Mouse (Mus musculus) ES-E14 (cell line): ENCODE data around the gene Nt5c2. TPM values are rescaled to one million over a fixed set of nuclear protein-coding genes. Genes with fewer than 3 reads are reported as not detected.

Experiments
- DNase-seq: peaks from one replicate; pipeline ENCODE4 v3.0.0-alpha.2; 2013; ENCODE audit warnings: low read depth, low spot score
- H3K27ac ChIP-seq: 2 replicates; pipeline ENCODE4 v1.5.1; 2012; ENCODE audit warnings: low read depth, mild to moderate bottlenecking, low read length, moderate library complexity, mixed read lengths; ENCODE audit not compliant: poor library complexity, insufficient read depth, severe bottlenecking
- H3K36me3 ChIP-seq: 2 replicates; pipeline ENCODE4 v1.6.1; 2012; ENCODE audit warnings: mild to moderate bottlenecking, low read length, moderate library complexity, mixed read lengths; ENCODE audit not compliant: control insufficient read depth, poor library complexity, insufficient read depth, severe bottlenecking
- H3K4me1 ChIP-seq, 2 experiments: fragments of 150-350 bp in 1 of 2; sonication (generic) in 1 of 2; 2 replicates each; pipeline ENCODE4 v1.6.1; 2012; ENCODE audit warnings: low read length in 2 of 2, mild to moderate bottlenecking in 1 of 2, mixed read lengths in 1 of 2; ENCODE audit not compliant: control insufficient read depth in 2 of 2, insufficient read depth in 2 of 2, poor library complexity in 1 of 2
- H3K4me3 ChIP-seq, 2 experiments: fragments of 150-350 bp in 1 of 2; sonication (generic) in 1 of 2; 2 replicates each; pipeline ENCODE4 v1.5.1; 2012; ENCODE audit warnings: low read length in 2 of 2, low read depth in 1 of 2, mild to moderate bottlenecking in 1 of 2, mixed read lengths in 1 of 2; ENCODE audit not compliant: insufficient read depth in 1 of 2, poor library complexity in 1 of 2, severe bottlenecking in 1 of 2
- H3K9ac ChIP-seq: 2 replicates; pipeline ENCODE4 v1.6.1; 2012; ENCODE audit warnings: low read depth, mild to moderate bottlenecking, low read length, mixed read lengths; ENCODE audit not compliant: poor library complexity, insufficient read depth, severe bottlenecking
- H3K9me3 ChIP-seq: fragments of 150-350 bp; sonication (generic); 2 replicates; pipeline ENCODE4 v1.6.1; 2012; ENCODE audit warnings: low read depth, mild to moderate bottlenecking, low read length; ENCODE audit not compliant: control insufficient read depth, insufficient read depth
- CHD2 ChIP-seq: IDR thresholded peaks from 2 replicates; pipeline ENCODE4 v1.6.1; 2014; ENCODE audit warnings: mild to moderate bottlenecking, low read depth, low read length, inconsistent platforms
- HCFC1 ChIP-seq: IDR thresholded peaks from 2 replicates; pipeline ENCODE4 v1.6.1; 2012; ENCODE audit warnings: low read length, inconsistent platforms, borderline replicate concordance; ENCODE audit not compliant: insufficient read depth
- MAFK ChIP-seq: IDR thresholded peaks from 2 replicates; pipeline ENCODE4 v1.6.1; 2014; ENCODE audit warnings: mild to moderate bottlenecking, low read depth, low read length, inconsistent platforms; ENCODE audit not compliant: insufficient read depth
- ZC3H11A ChIP-seq: IDR thresholded peaks from 2 replicates; pipeline ENCODE4 v1.6.1; 2012; ENCODE audit warnings: low read depth, mild to moderate bottlenecking, inconsistent platforms, low read length, borderline replicate concordance
- ZNF384 ChIP-seq: IDR thresholded peaks from 2 replicates; pipeline ENCODE4 v1.6.1; 2012; ENCODE audit warnings: low read depth, low read length, inconsistent platforms
- in situ Hi-C, 2 experiments: fragments of 600-800 bp; cut with MboI; formaldehyde crosslinking; loops; one replicate each; pipeline ENCODE4 v1.15.1; 2025; ENCODE audit warnings: low sequenced_read_pairs in 2 of 2, inconsistent platforms in 1 of 2; ENCODE audit not compliant: unreplicated experiment in 2 of 2
- total RNA-seq: library from RNA; depleted of rRNA; stranded (reverse); fragments of 300-350 nt; gene quantifications from 2 replicates; pipeline ENCODE4 v1.2.3, GENCODE M21; 2012

Gene Nt5c2
- total RNA-seq, 1 experiment: 27.0 TPM

- no peak for TF ChIP-seq CHD2
- TF ChIP-seq ZC3H11A: no peak
- no peak for TF ChIP-seq ZNF384
- no peak for TF ChIP-seq MAFK
- TF ChIP-seq HCFC1: no peak
- H3K4me1 ChIP-seq: peaks cover 0 to 3% of the 10 kb centered on the region in 2 experiments; a peak in 1 of 4 replicates
- H3K27ac ChIP-seq: no peak overlapping the region
- DNase-seq: no peak
- no peak overlapping the region for H3K9ac ChIP-seq
- H3K9me3 ChIP-seq: no peaks in the 10 kb centered on the region
- no peak overlapping the region for H3K4me3 ChIP-seq
- H3K36me3 ChIP-seq: peaks cover 3% of the 10 kb centered on the region; the same call in 1 of the 2 replicates
- in situ Hi-C loops: loop anchor here in 1 of 2 experiments (10.0 kb wide), 1 partner anchor 99 kb away; the partner anchor contains the start of gene Cnnm2
Measured at GRCm38 (mm10) chr19:46864079-46864478, 150.9 kb downstream of the Nt5c2 start.

DNA sequence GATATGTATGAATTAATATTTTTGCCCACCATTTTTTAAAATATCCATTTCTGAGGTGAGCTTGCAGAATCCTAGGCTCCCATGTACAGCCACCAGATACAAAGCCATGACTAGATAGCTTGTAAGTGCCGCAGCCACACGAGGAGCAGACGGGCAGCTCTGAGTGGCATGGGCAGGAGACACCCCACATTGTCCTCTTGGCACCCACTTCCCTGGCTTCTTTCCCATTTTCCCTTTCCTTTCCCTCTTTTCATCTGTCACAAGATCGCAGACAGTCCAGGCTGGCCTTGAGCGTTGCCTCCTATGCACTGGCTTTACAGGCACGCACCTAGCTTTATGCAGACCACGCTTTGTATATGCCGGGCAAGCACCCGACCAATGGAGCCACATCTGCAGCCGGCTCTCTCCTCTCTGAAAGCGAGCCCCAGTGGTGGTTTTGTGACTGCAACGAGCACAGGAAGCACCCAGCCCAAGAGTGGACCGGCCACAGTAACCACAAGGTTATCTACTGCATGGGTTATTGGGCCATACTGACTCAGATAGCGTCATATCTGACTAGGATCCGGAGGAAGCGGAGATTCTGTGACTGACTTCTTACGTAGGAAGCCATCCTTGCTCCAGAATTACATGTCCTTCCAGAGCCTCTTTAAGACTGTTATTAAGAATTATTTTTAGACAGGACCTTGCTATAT, 151.6 kb downstream of the Nt5c2 start:
- H3K36me3 ChIP-seq: peaks cover 3% of the 10 kb centered on the region; the same call in 1 of the 2 replicates
- no peak overlapping the region for H3K27ac ChIP-seq
- in situ Hi-C loops: loop anchor here in 1 of 2 experiments (10.0 kb wide), 1 partner anchor 99 kb away; the partner anchor contains the start of gene Cnnm2
- no peaks in the 10 kb centered on the region for H3K4me1 ChIP-seq
- no peak overlapping the region for H3K9ac ChIP-seq
- H3K9me3 ChIP-seq: no peaks in the 10 kb centered on the region
- no peak for DNase-seq
- no peak overlapping the region for H3K4me3 ChIP-seq
- TF ChIP-seq ZC3H11A: no peak
- TF ChIP-seq ZNF384: no peak
- no peak for TF ChIP-seq MAFK
- TF ChIP-seq HCFC1: no peak
- no peak for TF ChIP-seq CHD2

GRCm38 (mm10) chr19:46862556-46862955, 152.4 kb downstream of the Nt5c2 start:
- Histone ChIP-seq H3K36me3 (peaks cover 3% of the 10 kb centered on the region; the same call in 1 of the 2 replicates), H3K9ac (no peak overlapping the region), H3K4me1 (no peaks in the 10 kb centered on the region), H3K4me3 (no peak overlapping the region), H3K27ac (no peak overlapping the region), H3K9me3 (no peaks in the 10 kb centered on the region)
- DNase-seq: no peak
- TF ChIP-seq CHD2 (no peak), MAFK (no peak), ZC3H11A (no peak), ZNF384 (no peak), HCFC1 (no peak)
- in situ Hi-C loops: loop anchor here in 1 of 2 experiments (10.0 kb wide), 1 partner anchor 98 kb away; the partner anchor contains the start of gene Cnnm2

DNA sequence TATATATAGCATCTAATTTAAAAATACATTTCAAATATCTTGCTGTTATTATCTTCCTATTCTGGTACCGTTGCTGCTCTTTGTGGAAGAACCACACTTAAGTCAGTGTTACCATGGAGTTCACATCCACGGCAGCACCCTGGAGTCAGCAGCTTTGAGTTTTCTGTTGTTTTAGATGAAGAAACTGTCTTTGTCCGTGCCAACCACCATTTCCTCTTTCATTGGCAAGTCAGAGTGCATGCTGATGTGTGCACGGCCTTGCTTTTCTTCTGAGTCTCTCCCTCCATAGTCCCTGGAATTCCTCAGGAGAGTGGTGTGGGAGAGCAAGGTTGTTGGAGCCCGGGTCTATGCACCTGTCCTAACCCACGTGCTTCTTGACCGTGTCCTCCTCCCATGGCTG, 156.8 kb downstream of the Nt5c2 start:
- in situ Hi-C loops: no loop called here
- no peak overlapping the region for H3K27ac ChIP-seq
- H3K4me3 ChIP-seq: no peak overlapping the region
- H3K9me3 ChIP-seq: no peaks in the 10 kb centered on the region
- peaks cover 7 to 11% of the 10 kb centered on the region in 2 experiments for H3K4me1 ChIP-seq
- DNase-seq: no peak
- no peaks in the 10 kb centered on the region; the same call in 1 of the 2 replicates for H3K36me3 ChIP-seq
- no peak for TF ChIP-seq MAFK
- TF ChIP-seq ZNF384: no peak
- TF ChIP-seq CHD2: no peak
- no peak for TF ChIP-seq ZC3H11A
- no peak for TF ChIP-seq HCFC1
- no peak overlapping the region for H3K9ac ChIP-seq
